Mouse (Mus musculus) heart, postnatal 0 days (tissue): ENCODE results near the gene Psmd12. TPM values are rescaled to one million over a fixed set of nuclear protein-coding genes. Genes with fewer than 3 reads are reported as not detected.
"Not testable (repeated sequence)": the region's sequence is repeated elsewhere in the genome, so short reads cannot be mapped to it uniquely, and the experiment has no call there.

Experiments
- ATAC-seq: fragments of 200-750 bp; cut with Nextera tagmentation; 2 replicates; pipeline ENCODE4 v1.8.0; 2017; ENCODE audit warnings: low read depth, moderate number of reproducible peaks, moderate library complexity; ENCODE audit not compliant: insufficient read depth
- DNase-seq: peaks from one replicate; pipeline ENCODE4 v3.0.0-alpha.2; 2016; ENCODE audit warnings: low spot score
- H3K27ac ChIP-seq: fragments of 300-500 bp; sonication (generic); 2 replicates; pipeline ENCODE4 v1.5.1; 2014; ENCODE audit warnings: low read depth, mild to moderate bottlenecking
- H3K27me3 ChIP-seq: fragments of 300-500 bp; sonication (generic); 2 replicates; pipeline ENCODE4 v1.6.1; 2014; ENCODE audit warnings: low read length, mixed read lengths; ENCODE audit not compliant: control insufficient read depth, insufficient read depth
- H3K36me3 ChIP-seq: fragments of 300-500 bp; sonication (generic); replicated peaks from 2 replicates; pipeline ENCODE4 v1.6.1; 2014; ENCODE audit warnings: low read length, mixed read lengths; ENCODE audit not compliant: control insufficient read depth, insufficient read depth
- H3K4me1 ChIP-seq: fragments of 300-500 bp; sonication (generic); 2 replicates; pipeline ENCODE4 v1.6.1; 2014; ENCODE audit warnings: antibody characterized with exemption; ENCODE audit not compliant: control insufficient read depth, insufficient read depth
- H3K4me2 ChIP-seq: fragments of 300-500 bp; sonication (generic); 2 replicates; pipeline ENCODE4 v1.6.1; 2014; ENCODE audit warnings: low read depth, mild to moderate bottlenecking, low read length, moderate library complexity
- H3K4me3 ChIP-seq: fragments of 300-500 bp; sonication (generic); 2 replicates; pipeline ENCODE4 v1.5.1; 2014; ENCODE audit warnings: low read depth, low read length
- H3K9ac ChIP-seq: fragments of 300-500 bp; sonication (generic); replicated peaks from 2 replicates; pipeline ENCODE4 v1.6.1; 2014; ENCODE audit warnings: low read depth, low read length, mixed read lengths
- H3K9me3 ChIP-seq: fragments of 300-500 bp; sonication (generic); replicated peaks from 2 replicates; pipeline ENCODE4 v1.6.1; 2016; ENCODE audit warnings: low read length; ENCODE audit not compliant: control insufficient read depth
- CTCF ChIP-seq: IDR thresholded peaks from 2 replicates; pipeline ENCODE4 v1.5.1; 2016; ENCODE audit warnings: antibody characterized with exemption, control low read depth, low read depth
- EP300 ChIP-seq: IDR thresholded peaks from 2 replicates; pipeline ENCODE4 v1.6.1; 2016; ENCODE audit warnings: antibody characterized with exemption, low read depth
- WGBS: fragments of 180-500 bp; shearing (Covaris S2); extraction: QIAGEN DNeasy Blood & Tissue Kit; methylation state at CpG from one replicate; pipeline ENCODE4 v1.1.7; 2014; 5-methylcytosine and 5-hydroxymethylcytosine counted together
- polyA plus RNA-seq: library from polyadenylated mRNA; unstranded; fragments of >200 nt; fragmentation: Nextera tagmentation; extraction: Ambion mirVana; gene quantifications from 2 replicates; pipeline ENCODE4 v1.2.1, GENCODE M21; 2015
- total RNA-seq: library from RNA; depleted of rRNA; stranded (reverse); fragments of >200 nt; gene quantifications from 2 replicates; pipeline ENCODE4 v1.2.3, GENCODE M21; 2014; ENCODE audit warnings: low replicate concordance

Psmd12 gene
- total and polyA plus RNA-seq, 2 experiments from 2014 or later: 45.6 to 158 TPM

DNA sequence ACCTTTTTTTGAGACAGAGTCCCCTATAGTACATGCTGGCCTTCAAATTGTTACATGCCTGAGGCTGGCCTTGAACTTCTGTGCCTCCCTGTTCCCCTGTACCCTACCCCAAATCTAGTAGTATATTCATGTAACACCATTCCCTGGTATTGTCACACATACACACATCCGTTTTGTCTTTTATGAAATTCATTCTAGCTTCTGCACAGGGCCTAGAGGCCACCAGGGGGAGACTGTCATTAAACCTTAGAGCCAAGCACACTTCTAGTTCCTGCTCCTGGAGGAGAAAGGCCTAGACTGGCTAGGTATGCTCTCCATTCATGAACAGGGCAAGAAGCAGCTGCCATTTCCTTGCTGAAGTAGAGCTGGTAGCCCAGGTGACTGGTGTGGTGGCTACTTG lies 27.0 kb downstream of the Psmd12 start:
- no peak for ATAC-seq
- TF ChIP-seq EP300 (no peak), CTCF (peak; percentile 52)
- H3K27ac ChIP-seq: no peak overlapping the region
- H3K27me3 ChIP-seq: no peaks in the 10 kb centered on the region
- DNase-seq: no peak
- 46% methylated on average over 1 of the region's 1 CpGs for WGBS
- H3K4me3 ChIP-seq: no peak overlapping the region
- no peaks in the 10 kb centered on the region for H3K36me3 ChIP-seq
- no peak overlapping the region for H3K9ac ChIP-seq
- 0 out of 2 replicates have a peak, but pooled peaks cover 7% of the 10 kb centered on the region for H3K4me1 ChIP-seq
- no peaks in the 10 kb centered on the region for H3K9me3 ChIP-seq
- H3K4me2 ChIP-seq: no peak overlapping the region

DNA sequence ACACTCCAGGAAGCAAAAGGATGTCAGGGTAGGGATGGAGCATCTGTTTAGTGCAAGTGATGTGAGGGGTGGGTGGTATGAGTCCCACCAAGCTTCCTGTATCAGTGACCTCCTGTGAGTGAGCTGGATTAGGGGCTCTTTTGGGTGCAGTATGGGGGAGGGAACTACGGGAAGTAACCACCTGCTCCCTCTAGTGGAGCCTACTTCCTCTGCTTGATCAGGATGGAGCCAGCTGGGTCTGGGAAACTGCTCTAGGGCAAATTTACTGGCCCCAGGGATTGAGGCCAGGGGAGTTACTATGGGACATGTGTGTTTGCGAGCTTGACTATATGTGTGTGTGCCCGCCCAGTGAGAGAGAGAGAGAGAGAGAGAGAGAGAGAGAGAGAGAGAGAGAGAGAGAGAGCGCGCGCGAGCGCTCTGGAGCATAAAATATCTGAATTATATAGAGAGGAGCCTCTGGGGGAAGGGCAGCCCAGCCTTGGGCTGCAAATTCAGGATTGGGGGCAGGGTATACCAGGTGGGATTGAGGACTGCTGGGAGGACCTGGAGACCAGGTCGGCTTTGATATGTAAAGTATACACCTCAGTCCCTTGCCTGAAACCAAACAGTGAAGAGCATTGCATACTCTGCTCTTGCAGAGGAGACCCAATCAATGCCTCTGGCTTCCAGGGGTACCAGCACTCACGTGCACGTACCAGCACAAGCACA lies 30.5 kb downstream of the Psmd12 start:
- Histone ChIP-seq H3K4me2 (peak overlapping the region; percentile 8; the same call in 1 of the 2 replicates), H3K27me3 (no peaks in the 10 kb centered on the region), H3K36me3 (no peaks in the 10 kb centered on the region), H3K9ac (no peak overlapping the region), H3K27ac (no peak overlapping the region), H3K4me3 (no peak overlapping the region), H3K4me1 (peaks cover 9% of the 10 kb centered on the region; the same call in 1 of the 2 replicates), H3K9me3 (no peaks in the 10 kb centered on the region)
- WGBS: 14% methylated on average over 11 of the region's 11 CpGs
- TF ChIP-seq CTCF (peak; percentile 41), EP300 (no peak)
- no peak for ATAC-seq
- peak; percentile 46 for DNase-seq

DNA sequence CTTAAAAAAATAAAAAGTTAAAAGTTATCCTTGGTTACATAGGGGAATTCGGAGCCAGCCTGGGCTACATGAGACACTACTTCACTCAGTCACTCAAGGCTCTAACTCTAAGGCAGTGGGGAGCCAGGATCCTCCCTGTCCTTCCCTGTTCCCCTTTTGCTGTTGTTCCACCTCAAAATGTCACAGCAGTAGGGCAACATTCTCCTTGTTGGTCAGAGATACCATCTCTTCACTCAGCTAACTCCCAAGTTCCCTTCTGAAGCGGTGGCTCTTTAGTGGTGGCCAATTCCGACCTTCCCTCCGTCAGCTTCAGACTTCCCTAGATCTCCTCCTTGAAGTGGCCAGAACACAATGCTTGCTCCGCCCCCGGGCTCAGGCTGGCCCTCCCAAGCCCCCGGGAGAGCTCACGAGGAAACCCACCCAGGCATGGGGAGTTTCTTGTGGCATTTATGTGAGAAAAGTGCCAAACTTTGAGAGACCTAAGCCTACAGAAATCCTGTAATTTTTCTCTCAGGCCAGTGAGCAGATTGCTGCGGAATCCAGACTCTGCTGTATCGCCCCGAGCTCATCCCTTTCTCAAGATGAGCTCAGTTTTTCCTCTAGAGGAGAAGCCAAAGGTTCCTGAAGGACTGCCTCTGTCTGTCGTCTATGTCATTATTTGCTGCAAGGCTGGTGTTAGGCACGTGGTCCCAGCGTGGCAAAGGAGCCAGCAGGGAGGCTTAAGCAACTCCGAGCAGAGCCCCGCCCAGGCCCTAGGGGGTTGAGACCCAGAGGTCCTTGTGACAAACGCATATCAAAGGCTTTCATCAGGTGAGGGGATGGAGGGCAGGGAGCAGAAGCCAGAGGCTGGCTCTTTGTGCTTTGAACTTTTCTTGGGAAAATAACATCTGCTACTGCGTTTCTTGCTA lies 31.3 kb downstream of the Psmd12 start:
- no peaks in the 10 kb centered on the region for H3K27me3 ChIP-seq
- no peak overlapping the region for H3K27ac ChIP-seq
- H3K4me1 ChIP-seq: peaks cover 9% of the 10 kb centered on the region; the same call in 1 of the 2 replicates
- no peak for ATAC-seq
- H3K9me3 ChIP-seq: no peaks in the 10 kb centered on the region
- H3K4me3 ChIP-seq: 0 out of 2 replicates have a peak overlapping the region, but pooled peaks have one; percentile 3
- no peak for TF ChIP-seq EP300
- TF ChIP-seq CTCF: no peak
- H3K9ac ChIP-seq: no peak overlapping the region
- no peaks in the 10 kb centered on the region for H3K36me3 ChIP-seq
- 5% methylated on average over 18 of the region's 18 CpGs for WGBS
- peak; percentile 41 for DNase-seq
- peak overlapping the region; percentile 31 for H3K4me2 ChIP-seq

DNA sequence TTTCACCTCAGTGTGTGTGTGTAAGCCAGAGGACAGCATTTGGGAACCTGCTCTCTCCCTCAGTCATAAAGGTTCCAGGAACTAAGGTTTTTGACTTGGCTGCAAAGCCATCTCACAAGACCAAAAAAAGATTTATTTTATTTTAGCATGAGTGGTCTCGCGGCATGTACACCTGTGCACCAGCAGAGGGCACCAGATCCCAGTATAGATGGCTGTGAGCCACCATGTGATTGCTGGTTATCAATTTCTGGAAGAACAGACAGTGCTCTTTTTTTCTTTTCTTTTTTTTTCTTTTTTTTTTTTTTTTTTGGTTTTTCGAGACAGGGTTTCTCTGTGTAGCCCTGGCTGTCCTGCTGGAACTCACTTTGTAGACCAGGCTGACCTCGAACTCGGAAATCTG lies 32.7 kb downstream of the Psmd12 start:
- 42% methylated on average over 5 of the region's 5 CpGs for WGBS
- TF ChIP-seq CTCF: peak; percentile 88
- not testable (repeated sequence) for H3K4me3 ChIP-seq, H3K9ac ChIP-seq, H3K36me3 ChIP-seq, H3K4me1 ChIP-seq, H3K9me3 ChIP-seq, ATAC-seq, H3K4me2 ChIP-seq, H3K27ac ChIP-seq, H3K27me3 ChIP-seq
- DNase-seq: peak; percentile 39

DNA sequence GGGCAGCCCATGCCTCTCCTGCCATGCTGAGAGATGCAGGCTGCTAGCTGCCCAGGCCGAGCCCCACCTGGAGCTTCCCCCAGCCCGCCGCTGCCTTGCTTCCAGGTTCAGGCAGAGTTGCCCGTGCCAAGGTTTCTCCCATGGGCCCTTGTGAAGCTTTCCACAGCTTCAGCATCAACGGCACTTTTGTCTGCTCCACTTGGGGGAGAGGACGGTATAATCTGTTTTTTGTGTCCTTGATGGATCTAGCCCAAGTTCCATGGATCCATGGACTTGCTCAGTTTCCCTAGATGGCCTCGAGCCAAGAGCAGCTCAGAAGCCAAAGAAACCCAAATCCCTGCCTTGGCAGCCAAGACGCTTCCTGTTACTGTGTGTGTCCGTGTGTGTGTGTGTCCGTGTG lies 33.8 kb downstream of the Psmd12 start:
- Histone ChIP-seq H3K27me3 (no peaks in the 10 kb centered on the region), H3K4me2 (no peak overlapping the region; the same call in 1 of the 2 replicates), H3K4me3 (no peak overlapping the region), H3K9me3 (no peaks in the 10 kb centered on the region), H3K27ac (no peak overlapping the region), H3K36me3 (no peaks in the 10 kb centered on the region), H3K4me1 (peaks cover 9% of the 10 kb centered on the region; the same call in 1 of the 2 replicates), H3K9ac (no peak overlapping the region)
- ATAC-seq (no peak), DNase-seq (no peak)
- WGBS: 55% methylated on average over 10 of the region's 10 CpGs
- TF ChIP-seq CTCF (no peak), EP300 (no peak)
